Mouse (Mus musculus): ENCODE measurements around the gene Rnf148. TPM values are rescaled to one million over a fixed set of nuclear protein-coding genes. Genes with fewer than 3 reads are reported as not detected.

Rnf148 gene
- total RNA-seq (2021): not detected
- long read RNA-seq, experiment 1: 0 reads
- long read RNA-seq, experiment 2: 0 reads

GRCm38 (mm10) chr6:23655036-23655435, at the start of gene Rnf148:
Rnf148 (minus strand) TSS chr6:23655136.
- DNase-seq (ENCODE audit: low spot score in 2 of 2): no peak

- no peak for DNase-seq (ENCODE audit: low spot score in 2 of 2)
These were observed 45.9 kb upstream of the Rnf148 start for GRCm38 (mm10) chr6:23700879-23701278.

GRCm38 (mm10) chr6:23678172-23678571, 23.2 kb upstream of the Rnf148 start:
- DNase-seq (ENCODE audit: low spot score in 2 of 2): no peak

DNA sequence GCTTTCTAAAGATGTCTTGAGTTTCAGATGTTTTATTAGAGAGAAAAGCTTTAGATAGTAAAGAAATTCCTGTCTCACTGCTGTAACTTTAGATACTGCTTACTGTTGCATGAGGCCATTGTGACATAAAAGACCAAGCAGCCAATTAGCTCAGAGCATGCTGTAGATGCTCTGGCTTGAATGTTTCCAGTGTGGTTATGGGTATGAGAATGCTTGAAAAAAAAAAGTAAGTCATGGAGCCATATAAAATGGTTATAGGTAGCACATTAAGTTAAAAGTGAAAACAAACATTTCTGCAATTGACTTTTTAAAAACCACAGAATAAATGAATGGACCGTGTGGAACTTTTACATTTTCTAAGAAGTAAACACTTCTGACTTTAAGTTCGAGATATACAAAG, 4.7 kb downstream of the Rnf148 start, which contains the start of gene Rnf133:
Gene Rnf133 (minus strand): TSS at position 101 of the 400 bp plus-strand sequence.
- no peak for DNase-seq (ENCODE audit: low spot score in 2 of 2)

- no peak for DNase-seq (ENCODE audit: low spot score in 2 of 2)
These were observed 6.2 kb downstream of the Rnf148 start for GRCm38 (mm10) chr6:23648732-23649131.

GRCm38 (mm10) chr6:23647627-23648247, 7.2 kb downstream of the Rnf148 start:
- no peak for DNase-seq (ENCODE audit: low spot score in 2 of 2)

GRCm38 (mm10) chr6:23637081-23637480, 17.9 kb downstream of the Rnf148 start:
- peak in 1 of 2 experiments; percentile 11 for DNase-seq (ENCODE audit: low spot score in 2 of 2)

DNA sequence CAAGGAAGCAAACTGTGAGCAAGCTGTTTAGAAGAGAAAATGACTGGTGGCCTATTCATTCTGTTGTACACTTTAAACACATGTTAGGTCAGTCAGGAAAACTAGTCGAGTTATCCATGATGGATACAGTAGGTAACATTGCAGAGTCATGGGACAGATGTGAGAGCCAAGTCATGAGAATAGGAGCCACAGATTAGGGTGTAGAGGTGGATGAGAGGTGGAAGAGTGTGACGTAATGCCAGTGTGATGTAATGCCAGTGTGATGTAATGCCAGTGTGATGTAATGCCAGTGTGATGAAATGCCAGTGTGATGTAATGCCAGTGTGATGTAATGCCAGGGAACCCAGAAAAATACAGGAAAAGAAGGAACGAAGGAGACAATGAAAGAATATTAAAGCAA, 19.7 kb downstream of the Rnf148 start:
- no peak for DNase-seq (ENCODE audit: low spot score in 2 of 2)

GRCm38 (mm10) chr6:23634016-23634415, 20.9 kb downstream of the Rnf148 start:
- DNase-seq (ENCODE audit: low spot score in 2 of 2): no peak

- no peak for DNase-seq (ENCODE audit: low spot score in 2 of 2)
These were observed 24.5 kb downstream of the Rnf148 start for GRCm38 (mm10) chr6:23630465-23630864.

Other genes starting within 250 kb of the Rnf148 start
- gene Rnf133, start 4.8 kb downstream of the Rnf148 start, total RNA-seq (2021): not detected
- 1 to 10 TPM; 2.9 to 9.1 TPM for gene Cadps2, start 184.3 kb upstream of the Rnf148 start, total RNA-seq (2021)

Data from adrenal gland, adult 18-20 months (tissue).